Comparison of ENCODE assay signal across 17 mouse cellular contexts in the genomic region with DNA sequence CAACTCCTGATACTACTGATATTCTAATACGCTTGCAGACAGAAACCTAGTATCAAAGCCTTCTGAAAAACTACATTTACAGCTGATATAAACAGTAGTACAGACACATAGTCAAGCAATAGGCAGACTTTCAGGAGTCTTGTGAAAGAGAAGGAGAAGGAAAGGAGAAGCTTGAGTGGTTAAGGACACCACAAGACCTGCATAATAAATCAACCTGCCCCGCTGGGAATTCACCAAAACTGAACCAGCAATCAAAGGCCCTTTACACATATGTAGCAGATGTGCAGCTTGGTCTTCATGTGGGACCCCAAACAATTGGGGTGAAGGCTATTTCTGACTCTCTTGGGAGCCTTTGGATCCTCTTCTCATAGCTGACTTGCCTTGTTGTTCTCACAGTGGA.
"Had no signal": no experiment of that assay in that cellular context is flagged by ENCODE, and none has a peak within 500 bp of the region (broad histone marks: within the 10 kb centered on the region; RNA-seq: fewer than 3 reads in every experiment).

No protein-coding gene starts in this region.

- H3K36me3 ChIP-seq: neural tube, embryonic 12.5 days; neural tube, embryonic 13.5 days; neural tube, embryonic 15.5 days; stomach, embryonic 15.5 days had no signal

- H3K4me1 ChIP-seq: stomach, embryonic 15.5 days had no signal

- H3K27me3 ChIP-seq: neural tube, embryonic 12.5 days; neural tube, embryonic 13.5 days; neural tube, embryonic 15.5 days; stomach, embryonic 15.5 days had no signal

- H3K9ac ChIP-seq: neural tube, embryonic 12.5 days; neural tube, embryonic 13.5 days; neural tube, embryonic 15.5 days; stomach, embryonic 15.5 days had no signal

- DNase-seq: retina, postnatal 1 day; right cerebral cortex, adult 18-20 months; right cerebral cortex, postnatal 14 days; right cerebral cortex, postnatal 25 days; right cerebral cortex, postnatal 4 days; spleen, adult 18-20 months; thymus, adult 18-20 months; thymus, adult 2 months; thymus, postnatal 14 days; thymus, postnatal 25 days; thymus, postnatal 36 days; thymus, postnatal 4 days had no signal

- H3K9me3 ChIP-seq: neural tube, embryonic 12.5 days; neural tube, embryonic 13.5 days; neural tube, embryonic 15.5 days; stomach, embryonic 15.5 days had no signal

- H3K4me2 ChIP-seq: neural tube, embryonic 12.5 days; neural tube, embryonic 13.5 days; neural tube, embryonic 15.5 days; stomach, embryonic 15.5 days had no signal

- H3K4me3 ChIP-seq: neural tube, embryonic 12.5 days; neural tube, embryonic 13.5 days; neural tube, embryonic 15.5 days; stomach, embryonic 15.5 days had no signal

- H3K27ac ChIP-seq: neural tube, embryonic 12.5 days; neural tube, embryonic 13.5 days; neural tube, embryonic 15.5 days; stomach, embryonic 15.5 days; stomach, postnatal 0 days had no signal
